Comparison of ENCODE assay signal across 8 mouse cellular contexts in genomic region chr5:115319004-115319940, GRCm38 (mm10). TPM values are rescaled to one million over a fixed set of nuclear protein-coding genes. Genes with fewer than 3 reads are reported as not detected.
A peak's percentile ranks its signal among the peaks of the same experiment; 100 is the strongest.
DNase-seq lines count a peak whose midpoint lies in the region; ATAC-seq lines count a peak whose summit lies in the region.

No protein-coding gene starts in this region.

- peak overlapping the region; percentile 40 for H3K4me3 ChIP-seq in hindbrain, embryonic 13.5 days

- under 1% methylated on average over 22 of the region's 22 CpGs for WGBS in hindbrain, embryonic 13.5 days

- no peaks in the 10 kb centered on the region for H3K9me3 ChIP-seq in hindbrain, embryonic 13.5 days

- peaks cover 40% of the 10 kb centered on the region for H3K4me1 ChIP-seq in hindbrain, embryonic 13.5 days (replicated peaks)

- H3K27ac ChIP-seq in hindbrain, embryonic 13.5 days, result peak overlapping the region; percentile 80

- peak overlapping the region; percentile 77 for H3K4me2 ChIP-seq in hindbrain, embryonic 13.5 days

- peak overlapping the region; percentile 65 for H3K9ac ChIP-seq in hindbrain, embryonic 13.5 days

- no peaks in the 10 kb centered on the region for H3K27me3 ChIP-seq in hindbrain, embryonic 13.5 days

- ATAC-seq in hindbrain, embryonic 13.5 days (ENCODE audit: low FRiP score), result peak; percentile 50

- H3K36me3 ChIP-seq in hindbrain, embryonic 13.5 days, result no peaks in the 10 kb centered on the region

- DNase-seq in NIH3T3 (ENCODE audit: low read depth), result peak; percentile 93
- DNase-seq in cerebellum, postnatal 25 days, result peak; percentile 83 to 85
- peak; percentile 62 to 70 for DNase-seq in frontal cortex, postnatal 25 days (ENCODE audit: low spot score in 2 of 2)
- peak; percentile 31 to 50 for DNase-seq in layer of hippocampus, postnatal 25 days (ENCODE audit: extremely low spot score in 1 of 2, low spot score in 1 of 2)
- DNase-seq in lung, postnatal 10 days, result peak; percentile 95
- DNase-seq in ovary, postnatal 36 days (ENCODE audit: low spot score), result peak; percentile 76
- DNase-seq in thymus, postnatal 4 days, result peak; percentile 59

RNA-seq across cellular contexts. Expression of gene Srsf9, which starts 7.7 kb away (rescaled TPM):
- 165 and 181 TPM in 2 replicates for polyA plus RNA-seq in hindbrain, embryonic 13.5 days (2015; fragmentation: Nextera tagmentation; extraction: Ambion mirVana)
- total RNA-seq in layer of hippocampus, postnatal 25 days (2021), result 10 to 100 TPM; 79.8 to 90.6 TPM

RNA-seq across cellular contexts. Expression of gene Dynll1, which starts 18.5 kb away (rescaled TPM):
- 1,285 and 1,377 TPM in 2 replicates for polyA plus RNA-seq in hindbrain, embryonic 13.5 days (2015; fragmentation: Nextera tagmentation; extraction: Ambion mirVana)
- 100 to 1,000 TPM; 799 to 873 TPM for total RNA-seq in layer of hippocampus, postnatal 25 days (2021)

RNA-seq across cellular contexts. Expression of gene Gatc, which starts 21.7 kb away (rescaled TPM):
- 31.8 and 32.6 TPM in 2 replicates for polyA plus RNA-seq in hindbrain, embryonic 13.5 days (2015; fragmentation: Nextera tagmentation; extraction: Ambion mirVana)
- 10 to 100 TPM; 21.5 to 24.4 TPM for total RNA-seq in layer of hippocampus, postnatal 25 days (2021)

RNA-seq across cellular contexts. Expression of gene Triap1, which starts 21.8 kb away (rescaled TPM):
- polyA plus RNA-seq in hindbrain, embryonic 13.5 days (2015; fragmentation: Nextera tagmentation; extraction: Ambion mirVana), result 51.7 and 57.6 TPM in 2 replicates
- 10 to 100 TPM; 22.9 to 28.6 TPM for total RNA-seq in layer of hippocampus, postnatal 25 days (2021)

RNA-seq across cellular contexts. Expression of gene Cox6a1, which starts 29.5 kb away (rescaled TPM):
- 1,031 and 1,095 TPM in 2 replicates for polyA plus RNA-seq in hindbrain, embryonic 13.5 days (2015; fragmentation: Nextera tagmentation; extraction: Ambion mirVana)
- 100 to 1,000 TPM; 814 to 862 TPM for total RNA-seq in layer of hippocampus, postnatal 25 days (2021)

Comparison
In these comparisons a context has a peak if more than half of its experiments do, and no peak if none do; other contexts are left out.
1. Peak in every context shown above with its lines: DNase-seq, ATAC-seq, H3K4me3 ChIP-seq and H3K27ac ChIP-seq.
2. DNase-seq: peak in every context shown above with its lines; median percentile 95 in lung, postnatal 10 days; 93 in NIH3T3; 84 in cerebellum, postnatal 25 days; 76 in ovary, postnatal 36 days; 66 in frontal cortex, postnatal 25 days; 59 in thymus, postnatal 4 days; 40 in layer of hippocampus, postnatal 25 days.